Mouse (Mus musculus) C2C12 (cell line): Measurements from ENCODE around the gene Prr12. TPM values are rescaled to one million over a fixed set of nuclear protein-coding genes. Genes with fewer than 3 reads are reported as not detected.
"Not testable (repeated sequence)": the region's sequence is repeated elsewhere in the genome, so short reads cannot be mapped to it uniquely, and the experiment has no call there.

Experiments used
- H3K27me3 ChIP-seq: one replicate; pipeline ENCODE4 v1.6.1; 2011; ENCODE audit not compliant: control insufficient read depth, insufficient read depth, insufficient read length
- H3K36me3 ChIP-seq: one replicate; pipeline ENCODE4 v1.6.1; 2011; ENCODE audit not compliant: control insufficient read depth, insufficient read depth
- H3K4me3 ChIP-seq: one replicate; pipeline ENCODE4 v1.5.1; 2011; ENCODE audit warnings: mild to moderate bottlenecking, control low read depth; ENCODE audit not compliant: poor library complexity, insufficient read depth, severe bottlenecking
- H3K79me2 ChIP-seq: one replicate; pipeline ENCODE4 v1.6.1; 2011; ENCODE audit not compliant: control insufficient read depth, insufficient read depth
- H3K79me3 ChIP-seq: one replicate; pipeline ENCODE4 v1.6.1; 2011; ENCODE audit warnings: low read depth, control low read depth
- H3ac ChIP-seq: one replicate; pipeline ENCODE3; 2011; ENCODE audit warnings: low read depth; ENCODE audit not compliant: control insufficient read depth, insufficient read length
- CEBPB ChIP-seq: IDR thresholded peaks from one replicate; pipeline ENCODE4 v1.6.1; 2011; ENCODE audit warnings: low read depth, mild to moderate bottlenecking, control low read depth, moderate library complexity
- CTCF ChIP-seq: IDR thresholded peaks from one replicate; pipeline ENCODE4 v1.5.1; 2011; ENCODE audit not compliant: control insufficient read depth, insufficient read depth, insufficient read length
- FOSL1 ChIP-seq: IDR thresholded peaks from one replicate; pipeline ENCODE4 v1.8.0; 2011; ENCODE audit warnings: mild to moderate bottlenecking, low read length; ENCODE audit not compliant: poor library complexity, insufficient read depth, severe bottlenecking
- MAX ChIP-seq: IDR thresholded peaks from one replicate; pipeline ENCODE4 v1.6.1; 2011; ENCODE audit warnings: mild to moderate bottlenecking, control low read depth
- MYOD1 ChIP-seq: IDR thresholded peaks from one replicate; pipeline ENCODE4 v1.6.1; 2011; ENCODE audit warnings: low read depth; ENCODE audit not compliant: control insufficient read depth, insufficient read length
- MYOG ChIP-seq: IDR thresholded peaks from one replicate; pipeline ENCODE4 v1.6.1; 2011; ENCODE audit not compliant: control insufficient read depth, insufficient read length; ENCODE audit errors: extremely low read depth
- USF1 ChIP-seq: IDR thresholded peaks from one replicate; pipeline ENCODE4 v1.6.1; 2011; ENCODE audit warnings: low read depth, mild to moderate bottlenecking, control low read depth, moderate library complexity
- polyA plus RNA-seq: library from polyadenylated mRNA; unstranded; fragments of >200 nt; fragmentation: generic; extraction: Trizol; gene quantifications from one replicate; pipeline ENCODE4 v1.2.1, GENCODE M21; 2012; ENCODE audit warnings: missing spikeins

Gene Prr12
- polyA plus RNA-seq, 1 experiment = 14.2 TPM

GRCm38 (mm10) chr7:45028351-45028750 lies 24.3 kb downstream of the Prr12 start:
- H3K79me3 ChIP-seq = no peaks in the 10 kb centered on the region
- H3K27me3 ChIP-seq = no peaks in the 10 kb centered on the region
- no peak overlapping the region for H3K4me3 ChIP-seq
- TF ChIP-seq CEBPB = no peak
- no peak for TF ChIP-seq MYOG
- no peak for TF ChIP-seq CTCF
- TF ChIP-seq MYOD1 = no peak
- no peak for TF ChIP-seq FOSL1
- no peak for TF ChIP-seq USF1
- TF ChIP-seq MAX = no peak
- H3K79me2 ChIP-seq = no peaks in the 10 kb centered on the region
- no peak overlapping the region for H3ac ChIP-seq
- peaks cover 27% of the 10 kb centered on the region for H3K36me3 ChIP-seq

- H3ac ChIP-seq = no peak overlapping the region
- no peaks in the 10 kb centered on the region for H3K79me2 ChIP-seq
- no peaks in the 10 kb centered on the region for H3K27me3 ChIP-seq
- peaks cover 22% of the 10 kb centered on the region for H3K36me3 ChIP-seq
- TF ChIP-seq MAX (no peak), MYOD1 (no peak), CEBPB (no peak), CTCF (no peak)
- no peaks in the 10 kb centered on the region for H3K79me3 ChIP-seq
- H3K4me3 ChIP-seq = no peak overlapping the region
These were observed 24.9 kb downstream of the Prr12 start for GRCm38 (mm10) chr7:45027761-45028160.

- peaks cover 13% of the 10 kb centered on the region for H3K36me3 ChIP-seq
- no peak overlapping the region for H3ac ChIP-seq
- H3K27me3 ChIP-seq = no peaks in the 10 kb centered on the region
- no peaks in the 10 kb centered on the region for H3K79me2 ChIP-seq
- no peak overlapping the region for H3K4me3 ChIP-seq
- no peaks in the 10 kb centered on the region for H3K79me3 ChIP-seq
- TF ChIP-seq MYOD1 (no peak), USF1 (no peak), MAX (no peak)
These were observed 26.4 kb downstream of the Prr12 start for GRCm38 (mm10) chr7:45026256-45026655.

DNA sequence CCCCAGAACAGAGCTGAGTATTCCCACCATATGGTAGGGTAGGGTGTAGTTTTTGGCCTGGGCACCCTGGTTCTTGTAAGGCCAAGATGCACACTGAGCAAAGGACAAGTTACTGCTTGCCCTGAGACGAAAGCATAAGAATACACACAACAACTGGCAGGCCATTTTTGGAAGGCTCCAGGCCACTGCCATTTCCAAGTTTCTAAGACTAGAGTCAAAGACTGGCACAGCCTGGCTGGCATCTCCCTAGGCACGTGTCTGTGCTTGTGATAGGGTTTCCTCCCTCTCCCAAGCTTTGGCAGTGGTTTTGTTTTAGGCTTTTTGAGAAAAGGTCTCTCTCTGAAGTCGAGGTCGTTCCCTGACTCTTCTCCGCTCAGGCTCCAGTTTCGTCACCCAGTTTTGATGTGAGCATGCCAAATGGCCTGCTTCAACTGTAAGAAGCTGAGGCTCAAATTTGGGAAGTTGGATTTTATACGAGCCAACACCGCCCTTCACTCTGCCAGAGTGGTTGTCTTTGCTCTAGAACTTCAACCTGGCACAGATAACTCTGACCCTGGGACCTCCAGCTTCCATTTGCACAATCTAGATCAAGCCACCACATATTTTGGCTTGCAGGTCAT lies 27.0 kb downstream of the Prr12 start:
- Histone ChIP-seq H3K4me3 (no peak overlapping the region), H3K36me3 (peaks cover 12% of the 10 kb centered on the region), H3K27me3 (no peaks in the 10 kb centered on the region), H3K79me2 (no peaks in the 10 kb centered on the region), H3K79me3 (no peaks in the 10 kb centered on the region), H3ac (no peak overlapping the region)
- no peak for TF ChIP-seq CTCF
- no peak for TF ChIP-seq USF1
- no peak for TF ChIP-seq CEBPB
- no peak for TF ChIP-seq MAX
- no peak for TF ChIP-seq MYOG
- TF ChIP-seq MYOD1 = no peak
- no peak for TF ChIP-seq FOSL1

DNA sequence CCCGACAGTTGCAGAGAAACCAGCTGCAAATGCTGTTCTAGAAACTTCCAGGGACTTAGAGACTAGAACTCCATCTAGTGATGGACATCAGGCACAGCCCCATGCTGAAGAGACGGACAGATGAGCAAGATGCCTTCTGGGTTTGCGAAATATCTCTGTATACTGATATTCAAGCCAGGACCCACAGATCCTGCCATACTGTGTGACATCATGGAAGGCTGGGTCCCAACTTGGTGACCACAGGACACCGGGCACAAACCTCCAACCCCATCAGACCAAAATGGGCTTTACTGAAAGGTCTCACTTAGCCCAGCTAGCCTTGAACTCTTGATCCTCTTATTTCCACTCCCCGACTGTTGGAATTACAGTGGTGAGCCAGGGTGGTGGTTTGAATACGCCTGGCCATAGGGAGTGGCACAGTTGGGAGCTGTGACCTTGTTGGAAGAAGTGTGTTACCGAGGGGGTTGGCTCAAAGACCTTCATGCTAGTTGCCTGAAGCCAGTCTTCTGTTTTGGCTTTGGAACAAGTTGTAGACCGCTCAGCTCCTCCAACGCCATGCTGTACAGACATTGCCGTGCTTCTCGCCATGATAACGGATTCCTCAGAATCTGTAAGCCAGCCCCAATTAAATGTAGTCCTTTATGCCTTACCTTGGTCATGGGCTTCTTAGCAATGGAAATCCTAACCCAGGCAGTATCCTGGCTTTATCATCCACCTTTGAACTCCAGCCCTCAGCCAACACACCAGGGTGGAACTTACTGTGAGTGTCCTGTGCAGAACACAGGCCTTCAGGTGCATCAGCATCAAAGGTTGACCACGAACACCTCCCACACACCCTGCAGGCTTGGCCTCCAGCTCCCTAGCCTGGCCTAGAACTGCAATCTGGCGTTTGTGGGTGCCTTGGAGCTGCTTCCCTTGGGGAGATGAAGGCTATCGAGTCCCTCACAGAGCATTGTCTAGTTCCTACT lies 28.1 kb downstream of the Prr12 start:
- TF ChIP-seq FOSL1 (no peak), MYOD1 (no peak), MYOG (no peak), USF1 (no peak), MAX (no peak), CEBPB (no peak), CTCF (no peak)
- Histone ChIP-seq H3K36me3 (peaks cover 6% of the 10 kb centered on the region), H3K27me3 (no peaks in the 10 kb centered on the region)

GRCm38 (mm10) chr7:45023711-45024110 lies 29.0 kb downstream of the Prr12 start:
- H3K36me3 ChIP-seq, H3ac ChIP-seq, H3K79me2 ChIP-seq, H3K4me3 ChIP-seq, H3K79me3 ChIP-seq, H3K27me3 ChIP-seq: not testable (repeated sequence)

More for the DNA sequence above, 28.1 kb downstream of the Prr12 start:
- Histone ChIP-seq H3K4me3 (no peak overlapping the region), H3K79me3 (no peaks in the 10 kb centered on the region), H3ac (no peak overlapping the region), H3K79me2 (no peaks in the 10 kb centered on the region)
